Mouse (Mus musculus): ENCODE data around the gene Vangl1.

Vangl1 gene

DNA sequence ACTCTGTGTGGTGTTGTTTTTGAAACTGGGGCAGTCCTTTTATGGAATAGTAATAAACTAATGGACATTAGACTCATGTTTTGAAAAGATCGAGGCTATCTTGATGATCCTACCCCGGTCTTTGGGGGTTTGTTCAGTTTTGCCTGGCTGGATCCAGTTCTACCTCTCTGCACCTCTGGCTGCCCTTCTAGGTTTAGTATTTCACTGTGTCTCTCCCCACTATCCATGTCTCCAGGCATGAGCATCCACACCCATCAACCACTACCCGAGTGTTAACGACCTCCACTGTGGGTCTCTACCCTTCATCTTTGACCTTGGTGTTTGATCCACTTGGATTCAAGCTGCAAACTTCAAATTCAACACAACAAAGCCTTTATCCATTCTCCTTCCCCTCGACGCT, 58.1 kb downstream of the Vangl1 start:
- no peak for ATAC-seq (ENCODE audit: insufficient number of reproducible peaks, low FRiP score, low TSS enrichment)

DNA sequence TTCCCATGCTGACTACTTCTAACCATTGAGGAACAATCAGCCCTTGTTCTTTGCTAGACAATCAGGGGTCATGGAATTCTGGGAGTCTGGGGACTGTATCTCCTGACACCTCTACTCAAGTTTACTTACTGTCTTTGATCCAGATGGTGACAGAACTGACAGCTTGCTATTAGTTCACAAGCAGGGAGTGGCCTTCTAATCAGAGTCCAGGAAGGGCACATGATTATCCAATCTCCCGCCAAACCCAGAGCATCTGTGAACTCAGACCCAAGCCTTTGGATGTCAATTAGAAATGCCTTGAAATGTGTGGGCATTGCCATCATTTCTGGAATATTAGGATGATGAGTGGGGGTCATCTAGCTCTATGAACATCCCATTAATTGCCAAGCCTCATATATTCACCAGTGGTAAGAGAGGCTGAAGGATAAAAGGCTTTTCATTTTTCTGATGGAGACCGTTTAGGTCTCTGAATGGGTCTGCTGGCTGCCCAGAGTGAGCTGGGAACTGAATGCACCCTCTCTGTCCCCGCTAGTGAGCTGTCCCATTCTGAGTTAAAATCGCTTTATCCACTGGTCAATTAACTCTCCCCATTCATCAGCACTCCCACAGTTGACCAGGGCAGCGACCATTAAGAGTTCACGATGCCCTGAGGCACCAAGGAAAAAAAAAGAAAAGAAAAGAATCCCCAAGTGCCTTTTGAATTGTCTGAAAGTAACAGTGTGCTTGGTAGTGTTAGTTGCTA, 58.7 kb downstream of the Vangl1 start:
- ATAC-seq (ENCODE audit: insufficient number of reproducible peaks, low FRiP score, low TSS enrichment), result no peak

DNA sequence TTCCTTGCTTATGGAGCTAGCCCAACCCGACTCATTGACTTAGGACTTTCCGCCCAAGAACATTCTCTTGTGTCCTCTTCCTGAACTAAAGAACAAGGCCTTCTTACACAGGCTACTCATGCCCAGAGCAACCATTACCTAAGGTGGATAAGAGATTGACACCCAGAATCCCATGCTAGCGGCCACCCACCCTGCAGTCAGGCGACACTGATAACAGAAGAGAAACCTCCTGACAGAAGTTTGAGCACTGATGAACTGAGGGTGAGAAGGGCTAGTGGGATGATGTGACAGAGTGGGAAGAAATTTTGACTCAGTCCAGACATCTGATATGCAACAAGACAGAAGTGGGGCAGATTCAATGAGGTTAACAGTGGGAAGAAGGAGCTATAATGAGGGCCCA, 60.1 kb downstream of the Vangl1 start:
- ATAC-seq (ENCODE audit: insufficient number of reproducible peaks, low FRiP score, low TSS enrichment), result no peak

DNA sequence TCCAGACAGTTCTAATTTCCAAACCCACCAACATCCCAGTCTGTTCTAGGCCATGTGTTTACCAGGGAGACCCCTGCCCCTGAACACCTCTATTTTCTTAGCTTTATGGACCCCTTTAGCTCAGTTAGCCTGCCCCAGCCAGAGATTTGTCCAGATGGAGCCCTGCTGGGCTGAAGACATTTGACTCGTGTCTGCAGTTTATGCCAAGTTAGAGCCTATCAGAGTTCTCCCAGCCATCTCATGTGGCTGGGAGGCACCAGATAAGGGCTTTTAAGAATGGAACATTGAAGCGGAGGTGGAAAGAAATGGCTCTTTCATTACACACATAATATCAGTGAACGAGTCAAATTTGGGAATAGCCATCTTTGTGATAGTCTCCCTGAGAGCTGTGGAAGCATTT, 61.0 kb downstream of the Vangl1 start:
- ATAC-seq (ENCODE audit: insufficient number of reproducible peaks, low FRiP score, low TSS enrichment), result no peak

DNA sequence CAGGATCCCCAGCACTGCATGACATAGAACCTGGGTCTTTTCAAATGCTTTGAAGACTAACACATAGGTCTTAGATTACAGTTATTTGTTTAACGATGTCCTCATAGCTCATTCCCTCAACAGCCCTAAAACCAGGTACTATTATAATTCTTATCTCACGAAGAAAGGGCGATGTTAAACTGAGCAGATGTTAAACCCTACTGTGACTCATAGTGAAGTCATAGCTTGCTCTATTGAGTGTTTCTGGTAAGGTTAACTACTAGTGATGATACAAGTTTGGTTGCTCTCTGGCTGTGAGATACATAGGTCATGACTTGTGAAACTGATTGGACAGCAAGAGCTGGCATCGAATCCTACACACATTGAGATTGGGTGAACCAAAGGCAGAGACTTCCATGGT, 61.5 kb downstream of the Vangl1 start:
- ATAC-seq (ENCODE audit: insufficient number of reproducible peaks, low FRiP score, low TSS enrichment), result no peak

DNA sequence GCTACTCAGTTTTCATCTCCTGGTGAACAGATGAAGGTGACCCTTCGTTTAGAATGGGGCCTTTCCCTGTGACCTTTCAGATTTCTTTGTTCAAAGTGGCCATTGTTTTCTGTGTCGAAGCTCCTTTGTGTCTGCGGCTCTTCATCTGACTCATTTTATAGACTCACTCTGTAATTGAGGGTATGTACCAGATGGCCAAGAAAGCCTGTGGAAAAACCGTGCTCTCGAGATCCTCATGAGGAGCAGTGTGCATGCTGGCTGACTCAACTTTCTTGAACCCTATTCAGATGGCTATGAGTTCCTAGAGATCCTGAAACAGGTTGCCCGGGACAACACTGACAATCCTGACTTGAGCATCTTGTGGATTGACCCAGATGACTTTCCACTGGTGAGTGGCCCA, 62.6 kb downstream of the Vangl1 start:
- ATAC-seq (ENCODE audit: insufficient number of reproducible peaks, low FRiP score, low TSS enrichment), result no peak

DNA sequence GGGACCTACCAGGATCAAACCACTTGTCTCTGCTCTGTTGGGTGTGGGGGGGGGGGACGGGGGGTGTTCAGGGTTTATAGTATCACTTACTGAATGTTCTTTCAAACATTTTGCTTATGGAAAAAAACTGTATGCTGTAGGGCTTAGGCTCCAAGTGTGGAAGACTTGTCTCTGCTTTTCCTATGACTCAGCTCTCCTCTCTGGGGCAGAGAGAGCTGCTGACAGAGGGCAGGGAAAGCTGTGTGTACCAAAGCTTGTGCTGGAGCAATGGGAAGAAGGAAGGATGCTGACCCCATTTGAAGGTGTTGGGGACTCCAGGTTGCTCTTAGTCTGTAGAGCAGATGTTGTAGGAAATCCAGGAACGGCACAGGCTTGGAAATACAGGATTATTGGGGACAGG, 63.0 kb downstream of the Vangl1 start:
- no peak for ATAC-seq (ENCODE audit: insufficient number of reproducible peaks, low FRiP score, low TSS enrichment)

DNA sequence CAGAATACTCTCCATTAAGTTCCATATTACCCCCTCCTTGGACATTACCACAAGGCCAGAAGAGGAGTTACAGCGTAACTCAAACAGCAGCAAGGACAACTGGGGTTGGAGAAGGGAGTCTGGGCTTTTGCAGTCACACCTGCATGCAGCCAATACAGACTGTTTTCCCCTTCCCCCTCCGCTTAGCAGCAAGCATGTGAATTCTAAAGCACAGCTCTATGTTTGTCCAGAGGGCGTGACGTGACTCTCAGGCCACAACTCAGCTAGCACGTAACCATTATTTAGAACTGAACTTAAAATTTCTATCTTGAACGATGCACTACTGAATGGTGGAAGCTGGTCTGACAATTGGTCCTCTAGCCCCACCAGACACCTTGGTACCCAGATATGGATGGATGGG, 63.9 kb downstream of the Vangl1 start:
- ATAC-seq (ENCODE audit: insufficient number of reproducible peaks, low FRiP score, low TSS enrichment), result no peak

DNA sequence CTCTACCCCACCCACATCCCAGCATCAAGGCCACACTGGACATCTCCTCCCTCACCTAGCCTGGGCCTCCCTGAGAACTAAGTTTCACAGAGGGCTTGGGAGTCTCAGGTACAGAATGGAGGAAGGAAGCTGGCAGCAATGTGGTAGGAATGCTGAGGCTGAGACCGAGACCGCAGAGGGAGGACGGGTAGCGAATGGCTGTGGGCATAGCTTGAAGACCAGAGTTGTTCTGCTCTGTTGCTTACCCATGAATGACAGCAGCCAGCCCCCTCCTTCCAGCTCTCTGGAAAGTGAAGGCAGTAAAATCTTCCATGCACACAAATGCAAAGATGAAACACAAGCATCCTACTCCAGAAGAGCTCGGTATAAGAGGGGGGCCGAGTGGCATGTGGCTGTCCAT, 65.6 kb downstream of the Vangl1 start:
- no peak for ATAC-seq (ENCODE audit: insufficient number of reproducible peaks, low FRiP score, low TSS enrichment)

DNA sequence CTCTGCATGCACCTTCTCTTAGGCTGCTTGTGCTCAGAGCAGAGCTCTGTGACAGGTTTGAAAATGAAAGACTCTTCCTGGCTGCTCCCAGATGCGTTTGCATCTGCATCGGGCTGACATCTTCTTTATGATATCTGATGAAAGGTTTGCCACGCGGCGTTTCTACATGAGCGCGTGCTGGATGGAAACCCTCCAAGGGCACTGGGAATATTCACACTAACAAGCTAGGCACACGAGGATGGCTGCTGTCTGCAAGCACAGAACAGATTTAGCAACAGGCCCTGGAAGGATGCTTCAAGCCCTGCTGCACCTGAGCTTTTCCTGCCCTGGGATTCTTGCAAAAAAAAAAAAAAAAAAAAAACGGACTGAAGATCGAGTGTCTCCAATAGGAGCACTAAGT, 67.3 kb downstream of the Vangl1 start:
- ATAC-seq (ENCODE audit: insufficient number of reproducible peaks, low FRiP score, low TSS enrichment), result no peak

DNA sequence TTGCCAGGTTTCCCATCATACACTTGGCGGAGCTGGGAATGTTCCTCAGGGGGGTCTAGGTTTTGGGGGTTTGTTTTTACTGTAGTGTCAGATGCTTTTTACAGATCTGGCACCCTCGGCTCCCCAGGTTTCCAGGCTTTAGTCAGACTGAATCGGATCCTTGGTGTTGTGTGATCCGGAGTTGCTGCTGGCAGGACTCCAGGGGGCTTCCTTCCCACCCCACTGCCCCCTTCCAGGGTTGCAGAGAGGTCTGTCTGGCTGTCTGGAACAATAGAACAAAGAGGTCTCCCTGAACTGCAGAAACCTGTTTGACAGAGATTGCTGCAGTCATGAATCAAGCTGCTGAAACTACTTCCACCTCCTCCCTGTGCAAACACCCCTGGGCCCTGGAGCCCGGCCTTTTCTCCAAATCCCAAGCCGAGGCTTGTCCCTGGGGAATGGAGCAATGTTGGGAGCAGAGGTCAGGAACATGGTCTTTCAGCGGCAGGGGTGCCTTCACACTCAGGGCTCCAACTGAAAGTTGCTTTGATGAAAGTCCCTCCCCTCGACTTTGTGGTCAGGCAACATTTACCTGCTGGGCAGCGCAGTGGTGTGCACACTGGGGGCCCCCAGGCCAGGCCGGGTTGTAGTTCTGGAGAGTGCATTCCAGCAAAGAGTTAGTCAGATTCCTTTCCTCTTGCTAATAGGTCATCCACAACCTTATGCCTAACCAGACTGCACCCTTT, 68.9 kb downstream of the Vangl1 start:
- ATAC-seq (ENCODE audit: insufficient number of reproducible peaks, low FRiP score, low TSS enrichment), result no peak

DNA sequence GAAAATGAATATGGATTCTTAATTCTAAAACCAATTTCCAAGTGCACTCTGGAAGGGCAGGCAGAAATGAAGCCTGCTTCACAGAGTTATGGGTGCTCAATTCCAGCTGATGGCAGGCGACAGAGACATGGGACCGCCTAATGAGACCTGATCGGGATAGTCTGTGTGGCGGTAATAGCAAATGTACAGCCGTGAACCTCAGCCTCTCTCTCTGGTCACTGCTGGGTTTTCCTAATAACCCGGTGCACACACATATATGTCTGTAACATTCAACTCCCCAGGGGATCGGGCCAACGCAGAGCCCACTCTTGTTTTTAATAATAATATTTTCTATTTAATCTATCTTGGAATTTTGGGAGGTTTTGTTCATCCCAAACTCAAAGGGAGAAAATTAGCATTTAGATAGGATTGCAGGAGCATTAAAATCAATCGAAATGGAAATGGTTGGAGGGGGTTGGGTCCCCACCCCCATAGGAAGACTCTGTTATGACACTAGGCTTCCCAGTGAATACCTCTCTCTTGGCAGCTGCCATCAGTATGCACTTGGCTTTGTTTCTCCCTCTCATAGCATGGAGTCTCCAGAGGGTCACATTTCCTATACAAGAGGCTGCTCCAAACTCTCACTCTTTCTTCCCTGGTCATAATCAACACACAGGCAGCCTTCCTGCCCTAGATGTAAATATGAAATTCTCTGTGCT, 72.7 kb downstream of the Vangl1 start:
- no peak for ATAC-seq (ENCODE audit: insufficient number of reproducible peaks, low FRiP score, low TSS enrichment)

DNA sequence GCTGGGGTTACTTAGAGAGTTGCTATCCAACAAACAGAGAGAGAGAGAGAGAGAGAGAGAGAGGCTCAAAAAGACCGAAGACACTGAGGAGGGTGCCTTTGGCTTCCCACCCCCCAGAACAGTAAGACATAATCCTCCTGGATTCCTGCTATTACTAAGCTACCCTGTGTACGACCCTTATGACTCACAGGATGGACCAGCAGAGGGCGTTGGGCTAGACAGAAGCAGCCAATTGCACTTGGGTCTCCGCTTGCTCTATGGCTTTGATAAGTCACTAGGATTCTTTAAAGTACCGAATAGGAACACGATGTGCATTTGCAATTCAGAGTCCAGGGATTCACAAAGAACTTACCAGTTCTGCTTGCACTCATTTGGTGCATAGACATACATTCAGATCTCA, 74.0 kb downstream of the Vangl1 start:
- no peak for ATAC-seq (ENCODE audit: insufficient number of reproducible peaks, low FRiP score, low TSS enrichment)

DNA sequence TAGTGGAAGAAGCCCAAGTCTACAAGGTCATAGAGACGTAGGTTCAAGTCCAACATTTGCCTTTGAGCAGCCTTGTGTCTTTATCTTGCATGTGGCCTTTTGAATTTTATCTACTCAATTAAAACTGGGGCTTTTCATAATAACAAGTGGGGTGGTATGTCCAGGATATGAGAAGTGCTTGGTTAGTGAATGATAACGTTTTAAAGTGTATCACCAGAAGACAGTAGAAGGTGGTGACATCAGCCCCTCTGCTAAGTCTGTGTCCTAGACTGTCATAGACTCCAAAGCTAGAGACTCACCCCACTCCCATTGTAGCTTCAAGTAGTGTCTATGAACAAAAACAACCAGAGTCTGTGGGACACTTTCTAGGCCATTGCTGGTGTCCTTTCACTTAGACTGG, 76.3 kb downstream of the Vangl1 start:
- no peak for ATAC-seq (ENCODE audit: insufficient number of reproducible peaks, low FRiP score, low TSS enrichment)

DNA sequence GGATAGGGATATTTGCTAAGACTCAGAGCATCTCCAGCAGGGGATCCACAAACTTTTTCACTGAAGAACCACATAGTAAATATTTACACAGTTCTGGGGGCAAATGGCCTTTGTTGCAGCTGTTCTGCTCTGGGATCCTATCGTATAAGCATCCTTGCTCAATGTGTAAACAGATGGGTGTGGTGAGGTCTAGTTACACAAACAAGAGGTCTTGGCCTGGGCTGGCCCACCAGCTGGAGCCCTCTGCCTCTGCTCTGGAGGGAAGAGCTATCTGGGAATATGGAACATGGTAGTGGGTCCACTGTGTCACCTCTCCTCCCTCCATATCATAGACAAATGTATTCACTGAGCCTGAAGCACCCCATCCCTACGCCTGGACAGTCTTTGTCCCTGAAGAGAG, 77.4 kb downstream of the Vangl1 start:
- ATAC-seq (ENCODE audit: insufficient number of reproducible peaks, low FRiP score, low TSS enrichment), result no peak

DNA sequence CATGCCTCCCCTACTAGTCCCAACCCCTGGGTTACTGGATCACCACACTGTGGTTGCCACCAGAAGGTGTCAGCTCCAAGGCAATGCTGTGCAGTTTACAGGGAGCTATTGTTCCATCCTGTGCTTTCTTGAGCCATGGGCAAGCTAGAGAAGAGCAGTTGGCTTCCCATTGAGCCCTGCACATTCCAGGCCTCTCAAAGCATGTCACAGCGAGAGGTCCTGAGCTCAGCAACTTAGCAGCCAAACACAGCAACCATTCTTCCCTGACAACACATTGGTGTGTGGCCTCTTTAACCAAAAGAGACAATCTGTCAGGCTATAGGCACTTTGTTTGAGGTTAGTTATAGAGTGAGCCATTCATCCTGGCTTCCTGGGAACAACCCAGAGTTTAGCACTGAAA, 78.9 kb downstream of the Vangl1 start:
- peak; percentile 10; the same call in 1 of the 2 replicates for ATAC-seq (ENCODE audit: insufficient number of reproducible peaks, low FRiP score, low TSS enrichment)

DNA sequence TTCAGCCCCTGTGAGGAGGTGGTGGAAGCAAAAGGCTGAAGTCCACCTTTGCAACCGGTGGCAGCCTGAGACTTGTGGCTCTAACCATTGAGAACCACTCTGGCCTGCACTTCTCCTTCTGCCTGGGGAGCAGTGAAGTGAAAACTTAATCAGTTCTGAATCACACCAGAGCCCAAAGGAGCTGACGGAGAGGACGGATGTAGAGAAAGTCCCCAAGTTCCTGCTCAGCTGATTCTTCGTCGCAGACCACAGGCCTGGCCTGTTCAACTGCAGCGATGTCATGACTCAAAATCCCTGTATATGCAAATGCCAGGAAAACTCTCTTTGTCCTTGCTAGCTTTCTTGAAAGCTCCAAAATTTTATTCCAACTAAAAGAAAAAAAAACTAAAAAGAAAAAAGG, 80.8 kb downstream of the Vangl1 start:
- no peak for ATAC-seq (ENCODE audit: insufficient number of reproducible peaks, low FRiP score, low TSS enrichment)

DNA sequence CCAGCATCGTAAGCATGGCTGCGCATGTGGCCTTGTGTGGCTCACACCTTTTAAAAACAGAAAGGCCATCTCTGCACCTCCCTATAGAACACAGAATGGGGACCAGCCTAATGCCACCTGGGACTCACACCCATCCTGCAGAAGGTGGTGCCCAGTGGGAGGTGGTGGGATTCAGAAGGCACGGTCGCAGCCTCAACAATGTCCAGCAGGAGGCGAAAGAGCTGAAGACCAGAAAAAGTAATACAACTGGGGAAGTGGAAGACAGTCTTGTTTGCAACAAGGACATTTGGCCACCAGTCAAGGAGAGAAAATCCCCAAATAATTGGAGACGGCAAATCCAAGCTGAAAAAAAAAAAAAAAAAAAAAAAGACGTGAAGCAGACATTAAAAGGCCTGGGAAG, 82.4 kb downstream of the Vangl1 start:
- ATAC-seq (ENCODE audit: insufficient number of reproducible peaks, low FRiP score, low TSS enrichment), result no peak

DNA sequence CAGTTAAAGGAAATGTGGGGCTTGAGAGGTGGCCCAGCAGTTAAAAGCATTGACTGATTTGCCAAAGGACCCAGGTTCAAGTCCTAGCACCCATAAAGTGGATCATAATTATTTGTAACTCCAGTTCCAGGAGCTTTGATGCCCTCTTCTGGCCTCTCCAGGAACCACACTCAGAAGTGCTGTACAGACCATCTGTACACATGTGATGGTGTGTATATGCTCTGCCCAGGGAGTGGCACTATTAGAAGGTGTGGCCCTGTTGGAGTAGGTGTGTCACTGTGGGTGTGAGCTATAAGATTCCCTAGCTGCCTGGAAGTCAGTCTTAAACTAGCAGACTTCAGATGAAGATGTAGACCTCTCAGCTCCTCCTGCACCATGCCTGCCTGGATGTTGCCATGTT, 83.5 kb downstream of the Vangl1 start:
- ATAC-seq (ENCODE audit: insufficient number of reproducible peaks, low FRiP score, low TSS enrichment), result no peak

DNA sequence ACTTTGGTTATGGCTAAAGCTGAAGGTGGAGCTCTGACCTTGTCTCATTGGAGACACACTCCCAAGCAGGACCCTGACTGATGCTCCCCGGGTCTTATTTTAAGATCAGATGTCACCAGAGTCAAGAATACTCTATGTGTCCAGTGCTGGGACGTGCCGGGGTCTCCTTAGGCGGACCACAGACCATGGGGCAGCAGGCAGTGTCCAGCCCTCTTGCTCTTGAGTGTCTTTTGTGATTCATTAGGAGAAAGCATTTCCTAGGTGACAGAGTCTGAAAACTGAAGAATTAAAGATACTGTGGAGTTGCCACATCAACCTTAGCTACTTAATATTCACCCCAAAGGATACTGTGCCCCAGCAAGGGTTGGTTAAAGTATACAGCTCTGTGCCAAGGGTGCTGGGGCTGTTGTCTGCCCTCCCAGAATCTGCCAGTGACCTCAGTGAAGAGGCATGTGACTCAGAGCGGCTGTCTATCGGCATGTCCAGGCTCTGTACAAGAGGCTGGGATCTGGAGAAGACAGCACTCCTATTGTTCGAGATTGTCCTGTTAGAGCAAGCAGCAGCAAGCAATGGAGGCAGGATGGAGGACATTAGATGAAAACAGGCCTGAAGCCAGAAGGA, 92.4 kb downstream of the Vangl1 start:
- no peak for ATAC-seq (ENCODE audit: insufficient number of reproducible peaks, low FRiP score, low TSS enrichment)

DNA sequence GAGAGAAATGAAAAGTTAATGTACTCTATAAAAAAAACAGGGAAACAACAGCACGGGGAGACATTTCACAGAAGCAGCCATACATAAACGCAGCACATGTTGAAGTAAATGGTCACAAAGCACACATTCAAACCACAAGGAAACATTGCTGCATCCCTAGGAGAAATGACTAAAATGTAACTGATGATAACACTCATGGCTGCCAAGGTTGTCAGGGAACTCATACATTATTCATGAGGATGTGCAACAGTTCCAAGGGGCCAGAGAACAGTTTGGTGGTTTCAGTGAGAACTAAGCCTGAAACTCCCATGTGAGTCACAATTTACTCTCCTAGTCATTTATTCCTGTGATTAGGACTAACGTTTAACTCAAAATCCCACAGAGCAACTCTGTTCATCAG, 96.3 kb downstream of the Vangl1 start:
- no peak for ATAC-seq (ENCODE audit: insufficient number of reproducible peaks, low FRiP score, low TSS enrichment)
